Mouse (Mus musculus): ENCODE results near the gene Ufsp1. TPM values are rescaled to one million over a fixed set of nuclear protein-coding genes. Genes with fewer than 3 reads are reported as not detected.

Ufsp1 gene
- total and polyA plus RNA-seq, 3 experiments: 6.9 to 16.1 TPM; not detected in 1

GRCm38 (mm10) chr5:137306439-137307005, 12.1 kb downstream of the Ufsp1 start (continued):
- TF ChIP-seq ZMIZ1 (IDR thresholded peaks at IDR 0.05; ENCODE audit: low read depth, low read length) (no peak), CHD1 (IDR thresholded peaks at IDR 0.05; ENCODE audit: low read depth, low read length) (no peak)

GRCm38 (mm10) chr5:137307071-137307912, 12.9 kb downstream of the Ufsp1 start, which contains the start of gene Srrt:
Gene Srrt, minus strand, starts transcription at chr5:137307674.
- H3K27me3 ChIP-seq (ENCODE audit: control insufficient read depth in 1 of 2, insufficient read depth in 2 of 2, low read length in 2 of 2): no peaks in the 10 kb centered on the region
- H3K27ac ChIP-seq (ENCODE audit: control insufficient read depth, low read depth, low read length): peak within 1 kb of the TSS; percentile 93
- peak within 1 kb of the TSS; percentile 93 for H3K9ac ChIP-seq (ENCODE audit: control insufficient read depth, low read depth, low read length, poor library complexity, severe bottlenecking)
- peak; percentile 98 for DNase-seq (ENCODE audit: low read depth, low spot score)
- H3K4me3 ChIP-seq (ENCODE audit: control insufficient read depth in 1 of 2, insufficient read depth in 1 of 2, low read depth in 2 of 2, low read length in 2 of 2): peak within 1 kb of the TSS; percentile 73 to 86
- peaks cover 5 to 33% of the 10 kb centered on the region in 2 experiments; a peak in 3 of 4 replicates for H3K4me1 ChIP-seq (ENCODE audit: control insufficient read depth in 1 of 2, insufficient read depth in 2 of 2, low read length in 2 of 2)
- no peaks in the 10 kb centered on the region for H3K9me3 ChIP-seq (replicated peaks; ENCODE audit: insufficient read depth, low read length)
- peaks cover 42% of the 10 kb centered on the region for H3K79me2 ChIP-seq (ENCODE audit: control insufficient read depth, insufficient read depth, low read length, poor library complexity)
- H3K36me3 ChIP-seq (ENCODE audit: control insufficient read depth in 1 of 2, insufficient read depth in 2 of 2, low read length in 2 of 2): peaks cover 0 to 36% of the 10 kb centered on the region in 2 experiments; a peak in 3 of 4 replicates
- TF ChIP-seq ZKSCAN1 (IDR thresholded peaks at IDR 0.05; ENCODE audit: low read depth, low read length) (no peak), BHLHE40 (IDR thresholded peaks at IDR 0.05; ENCODE audit: borderline replicate concordance, low read depth, low read length) (peak; percentile 58; the same call in 1 of the 2 replicates), MAX (IDR thresholded peaks at IDR 0.05; ENCODE audit: low read length) (peak; percentile 84), NRF1 (IDR thresholded peaks at IDR 0.05; ENCODE audit: insufficient read depth, low read depth, low read length, poor library complexity, severe bottlenecking) (peak; percentile 69), JUND (IDR thresholded peaks at IDR 0.05; ENCODE audit: low read depth, low read length) (no peak), TAL1 (IDR thresholded peaks at IDR 0.05; ENCODE audit: low read length) (no peak), POLR2AphosphoS2 (IDR thresholded peaks at IDR 0.05; ENCODE audit: low read length) (peak; percentile 90; the same call in 1 of the 2 replicates), USF1 (IDR thresholded peaks at IDR 0.05; ENCODE audit: low read depth, low read length) (no peak), CHD1 (IDR thresholded peaks at IDR 0.05; ENCODE audit: low read depth, low read length) (no peak), POLR2A (IDR thresholded peaks at IDR 0.05; ENCODE audit: control insufficient read depth in 1 of 2, insufficient read depth in 1 of 2, low read depth in 1 of 2, low read length in 2 of 2, poor library complexity in 1 of 2) (peak; percentile 79 to 97; a peak in 3 of 4 replicates), CHD2 (IDR thresholded peaks at IDR 0.05; ENCODE audit: low read length) (peak; percentile 94), MEF2A (IDR thresholded peaks at IDR 0.05; ENCODE audit: extremely low read depth, insufficient replicate concordance, low read depth, low read length, poor library complexity, severe bottlenecking) (no peak), MYC (IDR thresholded peaks at IDR 0.05; ENCODE audit: low read depth, low read length) (peak; percentile 95), HCFC1 (IDR thresholded peaks at IDR 0.05; ENCODE audit: low read depth, low read length) (peak; percentile 91), GABPA (IDR thresholded peaks at IDR 0.05; ENCODE audit: low read depth, low read length) (no peak), NELFE (IDR thresholded peaks at IDR 0.05; ENCODE audit: low read depth, low read length) (peak; percentile 94), ZC3H11A (IDR thresholded peaks at IDR 0.05; ENCODE audit: low read depth, low read length) (no peak), TCF12 (IDR thresholded peaks at IDR 0.05; ENCODE audit: low read depth, low read length) (peak; percentile 14; the same call in 1 of the 2 replicates), MXI1 (IDR thresholded peaks at IDR 0.05; ENCODE audit: low read depth, low read length) (peak; percentile 91), E2F4 (IDR thresholded peaks at IDR 0.05; ENCODE audit: borderline replicate concordance, low read depth, low read length) (0 out of 2 replicates have a peak, but pooled peaks have one; percentile 28), POLR2AphosphoS5 (IDR thresholded peaks at IDR 0.05; ENCODE audit: borderline replicate concordance, low read depth, low read length) (no peak), EP300 (IDR thresholded peaks at IDR 0.05; ENCODE audit: low read depth in 1 of 2, low read length in 2 of 2) (peak in 1 of 2 experiments; percentile 39; a peak in 1 of 4 replicates), ZNF384 (IDR thresholded peaks at IDR 0.05; ENCODE audit: low read depth, low read length) (no peak), MAZ (IDR thresholded peaks at IDR 0.05; ENCODE audit: low read depth, low read length) (peak; percentile 37; the same call in 1 of the 2 replicates), ELF1 (IDR thresholded peaks at IDR 0.05; ENCODE audit: low read depth, low read length) (peak; percentile 89), UBTF (IDR thresholded peaks at IDR 0.05; ENCODE audit: borderline replicate concordance, insufficient read depth, low read depth, low read length) (0 out of 2 replicates have a peak, but pooled peaks have one; percentile 40), USF2 (IDR thresholded peaks at IDR 0.05; ENCODE audit: borderline replicate concordance in 1 of 2, insufficient read depth in 1 of 2, low read depth in 1 of 2, low read length in 2 of 2) (no peak), SIN3A (IDR thresholded peaks at IDR 0.05; ENCODE audit: low read length) (peak; percentile 64; the same call in 1 of the 2 replicates), RCOR1 (IDR thresholded peaks at IDR 0.05; ENCODE audit: low read depth, low read length) (0 out of 2 replicates have a peak, but pooled peaks have one; percentile 10), KAT2A (conservative IDR thresholded peaks at IDR 0.05; ENCODE audit: low read depth, low read length) (no peak; the same call in 1 of the 2 replicates)

Data from MEL (cell line).